Mouse (Mus musculus) heart, adult 2 months (tissue): ENCODE measurements around the gene Snx1.

ENCODE experiments used
- CTCF ChIP-seq: fragments of 200-600 bp; IDR thresholded peaks from 2 replicates; pipeline ENCODE4 v1.8.1; 2022; ENCODE audit warnings: antibody characterized with exemption, mild to moderate bottlenecking, moderate library complexity
- EP300 ChIP-seq: fragments of 200-500 bp; IDR thresholded peaks from 2 replicates; pipeline ENCODE4 v1.6.1; 2011; ENCODE audit warnings: low read depth, low read length, control low read depth; ENCODE audit not compliant: insufficient read depth
- POLR2A ChIP-seq: fragments of 200-500 bp; IDR thresholded peaks from 2 replicates; pipeline ENCODE4 v1.6.1; 2011; ENCODE audit warnings: mild to moderate bottlenecking, low read depth, low read length, control low read depth; ENCODE audit not compliant: insufficient read depth

DNA sequence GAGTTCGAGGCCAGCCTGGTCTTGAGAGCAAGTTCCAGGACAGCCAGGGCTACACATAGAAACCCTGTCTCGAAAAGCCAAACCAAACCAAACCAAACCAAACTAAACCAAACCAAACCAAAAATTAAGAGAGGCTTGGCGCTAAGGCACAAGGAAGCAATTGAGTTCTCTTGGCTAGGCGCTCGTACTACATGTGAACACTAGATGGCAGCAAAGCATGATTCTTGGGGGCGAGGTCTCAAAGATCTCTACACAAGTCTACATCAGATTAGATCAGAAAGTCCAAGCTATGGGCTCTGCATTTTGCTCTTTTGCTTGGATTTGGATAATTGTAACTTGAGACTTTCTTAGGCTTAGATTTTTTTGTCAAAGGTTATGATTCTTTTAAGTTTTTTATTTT, 17.9 kb upstream of the Snx1 start:
- TF ChIP-seq POLR2A (no peak), CTCF (peak; percentile 89; the same call in 1 of the 2 replicates), EP300 (0 out of 2 replicates have a peak, but pooled peaks have one; percentile 27)
